Mouse (Mus musculus) cerebellum, adult 8-10 months (tissue): ENCODE results near the gene Smg1.

Experiments used
- DNase-seq: peaks from one replicate; pipeline ENCODE4 v3.0.0; 2022

Gene Smg1

GRCm38 (mm10) chr7:118135128-118135527 is 108.3 kb downstream of the Smg1 start:
- DNase-seq = no peak

GRCm38 (mm10) chr7:118129430-118130041 is 113.9 kb downstream of the Smg1 start, which contains the start of gene Arl6ip1:
Gene Arl6ip1, minus strand, starts transcription at chr7:118129662.
- peak; percentile 92 for DNase-seq

- no peak for DNase-seq
Measured at GRCm38 (mm10) chr7:118128925-118129429, 114.5 kb downstream of the Smg1 start.

- no peak for DNase-seq
Measured at GRCm38 (mm10) chr7:118126219-118126875, 117.1 kb downstream of the Smg1 start.

- no peak for DNase-seq
Measured at GRCm38 (mm10) chr7:118125736-118126135, 117.7 kb downstream of the Smg1 start.

GRCm38 (mm10) chr7:118123512-118124411 is 119.7 kb downstream of the Smg1 start:
- no peak for DNase-seq

- no peak for DNase-seq
Measured at GRCm38 (mm10) chr7:118122235-118122634, 121.2 kb downstream of the Smg1 start.

GRCm38 (mm10) chr7:118120654-118121053 is 122.8 kb downstream of the Smg1 start:
- DNase-seq = no peak

- no peak for DNase-seq
Measured at GRCm38 (mm10) chr7:118119946-118120345, 123.5 kb downstream of the Smg1 start.

- DNase-seq = no peak
Measured at GRCm38 (mm10) chr7:118119142-118119541, 124.3 kb downstream of the Smg1 start.

GRCm38 (mm10) chr7:118118426-118118825 is 125.0 kb downstream of the Smg1 start:
- no peak for DNase-seq

- DNase-seq = no peak
Measured at GRCm38 (mm10) chr7:118117539-118118210, 125.8 kb downstream of the Smg1 start.

GRCm38 (mm10) chr7:118116787-118117538 is 126.5 kb downstream of the Smg1 start:
- DNase-seq = no peak

- DNase-seq = peak; percentile 91
Measured at GRCm38 (mm10) chr7:118115877-118116568, 127.4 kb downstream of the Smg1 start, which contains the start of gene Rps15a. Gene Rps15a, minus strand, starts transcription at chr7:118116188.

- DNase-seq = no peak
Measured at GRCm38 (mm10) chr7:118115533-118115876, 128.0 kb downstream of the Smg1 start.

- DNase-seq = no peak
Measured at GRCm38 (mm10) chr7:118113541-118114297, 129.8 kb downstream of the Smg1 start.

GRCm38 (mm10) chr7:118111128-118111527 is 132.3 kb downstream of the Smg1 start:
- no peak for DNase-seq

GRCm38 (mm10) chr7:118107671-118108070 is 135.8 kb downstream of the Smg1 start:
- DNase-seq = no peak

GRCm38 (mm10) chr7:118104458-118105052 is 138.9 kb downstream of the Smg1 start:
- no peak for DNase-seq
